Mouse (Mus musculus): Measurements from ENCODE around the gene Ccdc43.

The Ccdc43 gene

GRCm38 (mm10) chr11:102665151-102665550, 32.4 kb downstream of the Ccdc43 start:
- no peak for DNase-seq (ENCODE audit: low spot score in 2 of 2)

- no peak for DNase-seq (ENCODE audit: low spot score in 2 of 2)
These were observed 34.2 kb downstream of the Ccdc43 start, which contains the start of gene Meioc for GRCm38 (mm10) chr11:102663416-102663815. Gene Meioc, plus strand, starts transcription at chr11:102663716.

GRCm38 (mm10) chr11:102656931-102657330, 40.7 kb downstream of the Ccdc43 start:
- DNase-seq (ENCODE audit: low spot score in 2 of 2), result no peak

- DNase-seq (ENCODE audit: low spot score in 2 of 2), result no peak
These were observed 41.2 kb downstream of the Ccdc43 start for GRCm38 (mm10) chr11:102656326-102656926.

- DNase-seq (ENCODE audit: low spot score in 2 of 2), result no peak
These were observed 41.7 kb downstream of the Ccdc43 start for GRCm38 (mm10) chr11:102655888-102656287.

DNA sequence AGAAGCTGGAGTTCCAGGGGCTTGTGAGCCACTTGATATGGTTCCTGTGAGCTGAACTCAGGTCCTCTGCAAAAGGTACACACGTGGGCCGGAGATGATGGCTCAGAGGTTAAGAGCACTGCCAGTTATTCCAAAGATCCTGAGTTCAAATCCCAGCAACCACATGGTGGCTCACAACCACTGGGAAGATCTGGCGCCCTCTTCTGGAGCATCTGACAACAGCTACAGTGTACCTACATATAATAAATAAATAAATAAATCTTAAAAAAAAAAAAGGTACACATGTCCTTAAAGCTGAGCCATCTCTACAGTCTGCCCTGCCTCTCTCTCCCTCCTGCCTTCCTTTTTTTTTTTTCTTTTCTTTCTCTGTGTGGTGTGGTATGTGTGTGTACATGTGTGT, 44.7 kb downstream of the Ccdc43 start:
- DNase-seq (ENCODE audit: low spot score in 2 of 2), result no peak

DNA sequence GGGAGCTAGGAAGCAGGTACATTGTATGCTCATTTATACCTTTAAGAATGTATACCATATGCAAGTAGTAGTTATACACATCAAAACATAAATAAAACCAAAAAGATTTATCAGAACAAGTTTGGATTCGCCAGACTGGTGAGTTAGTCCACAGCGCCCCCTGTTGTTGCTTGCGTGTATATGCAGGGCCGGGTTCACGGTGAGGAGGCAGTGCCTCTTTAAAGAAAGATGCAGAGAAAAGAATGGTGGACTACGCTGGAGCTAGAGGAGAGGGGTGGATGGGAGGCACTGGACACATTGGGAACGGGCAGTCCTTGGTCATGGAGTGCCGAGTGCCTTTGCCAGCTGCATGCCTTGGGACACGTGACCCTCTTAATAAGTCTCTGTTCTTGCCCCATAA, 46.2 kb downstream of the Ccdc43 start:
- DNase-seq (ENCODE audit: low spot score in 2 of 2), result peak; percentile 62 to 65

- DNase-seq (ENCODE audit: low spot score in 2 of 2), result no peak
These were observed 49.7 kb downstream of the Ccdc43 start for GRCm38 (mm10) chr11:102647885-102648284.

- DNase-seq (ENCODE audit: low spot score in 2 of 2), result no peak
These were observed 51.4 kb downstream of the Ccdc43 start for GRCm38 (mm10) chr11:102646226-102646625.

DNA sequence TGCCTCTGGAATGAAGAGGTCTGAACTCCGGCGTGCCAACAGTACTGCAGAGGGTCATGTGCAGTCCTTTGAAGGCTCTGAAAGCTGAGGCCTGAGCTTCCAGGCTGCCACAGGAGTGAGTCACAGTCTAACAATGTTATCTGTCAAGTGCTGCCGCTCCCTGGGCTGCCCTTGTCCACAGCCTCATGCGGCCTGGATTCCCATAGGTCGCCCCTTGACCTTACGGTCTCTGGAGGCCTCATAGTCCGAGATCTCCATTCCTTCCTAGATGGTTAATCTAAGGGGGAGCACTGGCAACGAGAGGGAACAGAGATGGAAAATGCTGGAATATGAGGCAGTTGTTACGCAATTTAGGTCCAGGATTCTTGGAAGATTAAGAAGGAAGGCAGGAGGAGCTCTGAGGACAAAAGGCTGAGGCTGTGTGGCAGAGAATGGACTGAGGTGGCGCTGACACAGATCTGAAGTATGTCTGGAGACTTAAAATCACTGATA, 53.6 kb downstream of the Ccdc43 start:
- DNase-seq (ENCODE audit: low spot score in 2 of 2), result peak; percentile 55 to 68

DNA sequence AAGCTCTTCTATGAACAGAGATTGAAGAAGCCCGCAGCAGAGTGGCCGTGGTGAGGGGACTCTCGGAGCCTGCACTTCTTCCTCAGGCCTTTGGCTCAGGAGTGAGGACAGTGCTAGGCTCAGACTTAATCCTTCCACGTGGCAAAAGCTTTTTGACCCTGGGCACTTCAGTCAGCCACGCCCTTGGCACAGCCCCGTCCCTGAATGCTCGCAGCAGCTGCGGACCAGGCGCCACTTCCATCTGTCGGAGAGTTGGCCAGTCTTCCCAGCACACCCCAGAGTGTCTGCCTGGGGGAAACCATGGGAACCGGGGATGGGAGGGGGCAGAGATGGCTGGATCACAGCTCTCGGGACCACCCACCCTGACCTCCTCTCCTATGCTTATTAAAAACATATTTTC, 60.7 kb downstream of the Ccdc43 start:
- DNase-seq (ENCODE audit: low spot score in 2 of 2), result no peak
